Mouse (Mus musculus) cerebellum, postnatal 36 days (tissue): Measurements from ENCODE around the gene Impdh2.

Source experiments
- DNase-seq, 2 experiments: peaks; one replicate each; pipeline ENCODE4 v3.0.0; 2021 to 2022; ENCODE audit warnings: mixed read lengths in 2 of 2

The Impdh2 gene

GRCm38 (mm10) chr9:108608889-108609288, 48.8 kb downstream of the Impdh2 start:
- DNase-seq: no peak

GRCm38 (mm10) chr9:108611488-108611887, 51.4 kb downstream of the Impdh2 start:
- no peak for DNase-seq
